Mouse (Mus musculus): ENCODE measurements around the gene Rbm5.
A peak's percentile ranks its signal among the peaks of the same experiment; 100 is the strongest.

The Rbm5 gene

GRCm38 (mm10) chr9:107770374-107771290, at the start of gene Rbm5:
Gene Rbm5, minus strand, starts transcription at chr9:107770996.
- DNase-seq (ENCODE audit: low spot score in 2 of 2) = peak; percentile 87 to 96

GRCm38 (mm10) chr9:107812132-107812531, 41.3 kb upstream of the Rbm5 start:
- DNase-seq (ENCODE audit: low spot score in 2 of 2) = no peak

GRCm38 (mm10) chr9:107810985-107811384, 40.2 kb upstream of the Rbm5 start:
- no peak for DNase-seq (ENCODE audit: low spot score in 2 of 2)

- DNase-seq (ENCODE audit: low spot score in 2 of 2) = no peak
These were observed 20.9 kb upstream of the Rbm5 start for GRCm38 (mm10) chr9:107791714-107792113.

DNA sequence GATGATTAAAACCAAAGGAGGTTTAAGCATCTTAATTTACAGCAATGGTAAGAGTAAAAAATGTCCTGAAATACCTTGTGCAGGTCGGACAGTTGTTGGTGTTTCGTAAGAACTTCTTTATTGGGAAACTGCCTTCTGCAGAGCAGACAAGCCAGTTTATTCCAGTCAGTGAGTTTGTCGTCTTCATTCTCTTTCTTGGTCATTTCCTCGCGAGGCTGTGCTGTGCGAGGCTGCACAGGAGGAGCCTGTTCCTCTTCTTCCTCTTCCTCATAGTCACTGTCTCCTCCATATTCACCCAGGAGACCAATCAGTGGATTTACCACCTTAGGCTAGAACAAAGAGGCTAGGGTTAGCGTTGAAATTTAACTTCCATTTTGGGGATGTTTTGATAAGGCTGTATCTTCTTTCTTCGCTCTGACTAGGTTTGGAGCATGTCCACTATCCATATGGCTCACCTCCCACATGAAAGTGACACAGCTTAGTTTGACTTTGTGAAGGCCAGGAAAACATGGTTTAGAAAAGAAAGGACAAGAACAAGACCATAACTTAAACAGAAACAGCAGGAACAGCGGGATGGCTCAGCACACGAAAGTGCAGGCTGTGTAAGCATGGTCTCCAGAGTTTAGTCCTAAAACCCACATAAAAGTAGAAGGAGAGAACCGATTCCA, 11.9 kb upstream of the Rbm5 start:
- DNase-seq (ENCODE audit: low spot score in 2 of 2) = no peak

DNA sequence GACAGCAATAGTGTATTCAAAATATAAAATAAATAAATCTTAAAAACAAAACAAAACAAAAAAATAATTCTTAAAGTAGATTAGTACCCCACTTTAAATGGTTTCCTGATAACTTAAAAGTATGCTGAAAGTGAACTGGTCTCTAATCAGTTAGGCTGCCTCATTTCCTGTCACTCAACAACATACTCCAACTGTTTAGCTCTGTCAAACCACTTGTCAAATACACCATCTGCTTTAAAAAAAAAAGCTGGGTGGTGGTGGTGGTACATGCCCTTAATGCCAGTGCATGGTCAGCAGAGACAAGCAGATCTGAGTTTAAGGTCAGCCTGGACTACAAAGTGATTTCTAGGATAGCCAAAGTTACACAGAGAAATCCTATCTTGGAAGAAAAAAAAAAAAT, 6.0 kb upstream of the Rbm5 start:
- no peak for DNase-seq (ENCODE audit: low spot score in 2 of 2)

- no peak for DNase-seq (ENCODE audit: low spot score in 2 of 2)
These were observed 3.6 kb upstream of the Rbm5 start for GRCm38 (mm10) chr9:107774411-107774810.

DNA sequence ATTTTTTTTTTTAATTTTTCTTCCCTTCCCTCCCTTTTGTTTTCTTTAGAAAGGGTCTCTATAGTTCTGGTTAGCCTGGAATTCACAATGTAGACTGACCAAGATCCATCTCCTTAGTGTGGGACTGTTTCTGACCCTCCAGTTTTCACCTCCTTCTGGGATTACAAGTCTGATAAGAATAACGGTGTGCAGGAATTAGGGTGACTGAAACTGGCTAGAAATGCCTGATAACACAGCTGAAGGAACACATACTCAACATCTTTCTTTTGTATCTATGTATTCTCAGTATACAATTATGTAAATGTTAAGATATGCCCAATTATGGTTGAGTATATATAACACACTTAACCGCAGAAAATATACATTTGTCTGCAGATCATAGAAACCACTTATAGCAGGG, 986 bp upstream of the Rbm5 start:
- DNase-seq (ENCODE audit: low spot score in 2 of 2) = no peak

DNA sequence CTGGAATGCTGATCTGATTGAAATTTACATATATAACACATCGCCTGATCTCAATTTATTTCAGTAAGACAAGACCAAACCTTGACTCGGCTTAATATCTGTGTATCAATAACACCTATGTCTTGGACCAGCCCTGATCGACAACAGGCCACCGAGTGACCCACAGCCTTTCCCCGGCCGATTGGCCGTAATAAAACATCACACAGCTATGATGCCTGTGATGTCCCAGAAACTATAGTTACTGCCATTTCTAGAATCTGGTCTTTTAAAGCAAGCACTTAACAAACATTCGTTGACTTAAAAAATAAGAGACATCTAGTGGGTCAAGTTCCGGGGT, 791 bp downstream of the Rbm5 start:
- DNase-seq (ENCODE audit: low spot score in 2 of 2) = no peak

DNA sequence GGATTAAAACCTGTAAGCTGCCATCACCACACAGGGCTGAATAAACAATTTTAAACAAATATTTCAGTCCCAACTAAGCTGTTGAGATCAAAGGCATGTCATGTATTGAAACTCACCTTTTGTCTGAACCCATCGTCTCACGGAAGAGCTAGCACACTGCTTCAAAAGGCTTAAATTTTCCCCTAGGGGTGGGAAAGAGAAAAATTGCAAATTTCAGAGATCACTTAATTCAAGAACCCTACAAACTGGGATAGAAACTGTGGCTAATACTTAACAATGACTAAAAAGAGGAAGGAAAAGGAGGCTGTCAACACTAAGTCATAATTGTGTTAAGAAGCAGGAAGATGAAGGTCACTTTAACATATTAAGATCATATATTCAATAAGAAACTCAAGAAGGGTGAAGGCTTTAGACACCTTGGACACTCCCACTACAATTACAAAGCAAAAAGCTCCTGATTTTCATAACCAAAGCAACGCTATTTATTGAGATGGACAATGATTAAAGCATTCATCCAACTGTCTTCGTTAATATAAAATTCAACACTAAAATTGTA, 1.3 kb downstream of the Rbm5 start:
- DNase-seq (ENCODE audit: low spot score in 2 of 2) = no peak

- no peak for DNase-seq (ENCODE audit: low spot score in 2 of 2)
These were observed 1.9 kb downstream of the Rbm5 start for GRCm38 (mm10) chr9:107768851-107769250.

DNA sequence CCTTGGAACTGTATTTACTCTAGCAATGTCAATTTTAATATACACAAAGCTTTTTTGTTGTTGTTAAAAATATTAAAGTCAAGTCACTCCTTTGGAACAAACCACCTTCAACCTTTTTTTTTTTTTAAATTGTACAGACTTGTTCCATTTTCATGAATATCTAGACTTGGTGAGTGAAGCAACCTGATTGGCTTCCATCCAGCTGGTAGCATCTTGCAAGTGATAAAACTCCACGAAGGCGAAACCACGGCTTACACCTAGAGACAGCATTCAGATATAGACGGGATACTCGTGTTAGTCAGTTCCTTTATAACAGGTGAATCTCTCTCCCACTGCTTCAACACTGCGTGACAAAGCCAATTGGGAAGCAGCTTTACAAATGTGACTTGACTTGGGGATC, 11.2 kb downstream of the Rbm5 start:
- DNase-seq (ENCODE audit: low spot score in 2 of 2) = no peak

- DNase-seq (ENCODE audit: low spot score in 2 of 2) = no peak
These were observed 20.4 kb downstream of the Rbm5 start for GRCm38 (mm10) chr9:107750378-107750777.

- DNase-seq (ENCODE audit: low spot score in 2 of 2) = no peak
These were observed 22.7 kb downstream of the Rbm5 start for GRCm38 (mm10) chr9:107748063-107748462.

DNA sequence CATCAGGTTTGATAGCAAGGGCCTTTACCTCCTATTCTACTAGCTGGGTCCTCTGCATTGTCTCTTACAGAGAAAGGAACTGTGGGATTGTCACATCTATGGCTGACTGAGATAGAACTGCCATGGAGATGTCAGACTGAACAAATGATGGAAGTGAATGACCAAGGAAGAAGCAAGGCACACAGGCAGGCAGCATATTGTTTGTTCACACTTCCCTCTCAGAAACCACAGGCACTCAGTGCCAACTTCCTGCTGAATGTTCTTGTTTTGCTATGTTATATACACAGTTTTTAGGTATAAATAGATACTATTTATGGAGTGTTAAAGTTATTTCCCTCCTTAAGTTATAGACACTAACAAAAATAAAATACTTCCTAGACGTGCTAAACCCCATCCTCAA, 23.5 kb downstream of the Rbm5 start:
- no peak for DNase-seq (ENCODE audit: low spot score in 2 of 2)

DNA sequence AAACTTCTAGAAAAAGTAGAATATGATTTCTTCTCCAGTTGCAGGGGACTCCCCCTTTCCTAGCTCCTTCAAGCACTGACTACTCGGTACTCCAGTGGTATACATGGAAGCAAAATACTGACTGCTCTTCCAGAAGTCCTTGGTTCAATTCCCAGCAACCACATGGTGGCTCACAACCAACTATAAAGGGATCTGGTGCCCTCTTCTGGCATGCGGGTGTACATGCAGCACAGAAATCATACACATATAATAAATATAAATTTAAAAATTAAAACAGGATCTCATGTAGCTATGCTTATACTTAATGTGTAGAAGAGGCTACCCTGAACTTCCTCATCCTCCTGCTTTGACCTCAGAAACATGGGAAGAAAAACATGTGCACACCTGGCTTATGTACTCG, 24.1 kb downstream of the Rbm5 start:
- no peak for DNase-seq (ENCODE audit: low spot score in 2 of 2)

DNA sequence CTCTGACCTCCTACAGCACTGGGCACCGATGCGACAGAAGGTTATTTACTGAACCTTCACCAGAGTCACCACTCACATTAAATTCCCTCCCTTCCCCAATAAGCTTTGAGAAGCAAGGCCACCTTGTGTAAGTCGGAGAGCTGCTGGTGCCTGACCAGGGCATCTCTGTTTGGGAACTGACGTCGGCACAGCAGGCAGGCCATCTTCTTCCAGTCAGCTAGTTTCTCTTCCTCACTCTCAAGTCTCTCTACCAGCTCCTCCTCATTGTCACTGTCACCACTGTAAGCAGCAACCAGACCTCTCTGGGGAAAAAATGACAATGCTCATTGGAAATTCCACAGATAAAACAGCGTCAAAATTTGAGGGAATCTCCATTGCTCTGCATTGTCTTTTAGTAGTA, 26.7 kb downstream of the Rbm5 start:
- DNase-seq (ENCODE audit: low spot score in 2 of 2) = no peak

GRCm38 (mm10) chr9:107738841-107739202, 32.0 kb downstream of the Rbm5 start:
- DNase-seq (ENCODE audit: low spot score in 2 of 2) = peak; percentile 40 to 52

DNA sequence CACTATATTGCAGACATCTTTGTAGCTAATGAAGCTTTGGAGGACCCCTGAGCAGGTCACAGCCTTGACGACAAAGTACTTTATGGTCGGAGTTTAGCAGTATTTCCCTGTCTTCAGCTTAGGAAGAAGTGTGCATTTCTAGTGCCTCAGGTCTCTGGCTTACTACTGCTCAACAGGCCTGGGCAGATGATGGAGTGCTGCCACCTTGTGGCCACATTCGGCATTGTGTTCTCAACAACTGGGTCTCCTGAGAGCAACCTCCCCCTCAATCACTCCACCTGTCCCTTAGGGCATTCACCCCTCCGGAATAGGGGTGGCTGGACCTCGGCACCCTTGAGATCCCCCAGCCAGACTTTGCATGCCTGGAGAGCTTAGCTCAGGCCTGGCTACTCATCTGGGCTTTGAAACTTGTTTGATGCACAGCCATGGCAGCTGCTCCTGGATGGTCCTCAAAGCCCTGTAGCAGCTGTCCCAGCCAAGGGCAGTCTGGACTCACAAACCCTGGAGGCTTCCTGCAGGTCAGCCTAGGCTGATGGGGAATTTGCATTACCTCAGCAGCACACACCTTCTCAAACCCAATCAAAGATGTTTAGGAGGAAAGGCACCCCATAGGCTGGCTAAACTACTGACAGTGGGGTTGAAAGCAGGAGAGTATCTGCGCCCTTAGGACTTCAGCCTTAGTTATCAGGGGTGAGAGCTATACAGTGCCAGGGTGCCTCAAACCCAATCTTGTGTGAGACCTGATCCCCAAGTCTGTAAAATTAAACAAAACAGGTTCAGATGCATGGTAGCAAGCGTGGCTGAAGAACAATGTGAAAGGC, 32.6 kb downstream of the Rbm5 start:
- peak; percentile 79 to 88 for DNase-seq (ENCODE audit: low spot score in 2 of 2)

DNA sequence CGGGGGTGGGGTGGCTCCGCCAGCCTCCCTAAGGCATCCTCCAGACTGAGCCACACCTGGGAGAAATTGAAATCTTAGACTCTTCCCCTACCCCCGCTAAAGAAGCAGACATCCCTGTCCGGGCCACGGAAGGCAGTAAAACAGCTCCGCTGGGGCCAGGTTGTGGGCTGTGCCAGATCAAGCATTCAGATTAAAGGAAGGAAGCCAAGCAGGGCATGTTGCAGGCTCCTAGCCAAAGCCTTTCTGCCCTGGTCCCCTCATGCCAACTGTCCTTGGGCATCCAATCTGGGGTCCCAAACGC, 34.7 kb downstream of the Rbm5 start:
- no peak for DNase-seq (ENCODE audit: low spot score in 2 of 2)

- no peak for DNase-seq (ENCODE audit: low spot score in 2 of 2)
These were observed 35.2 kb downstream of the Rbm5 start for GRCm38 (mm10) chr9:107735356-107736184.
